Mouse (Mus musculus) stomach, embryonic 14.5 days (tissue): Measurements from ENCODE around the gene Cln3. TPM values are rescaled to one million over a fixed set of nuclear protein-coding genes. Genes with fewer than 3 reads are reported as not detected.

Source experiments
- ATAC-seq: fragments of 200-750 bp; cut with Nextera tagmentation; 2 replicates; pipeline ENCODE4 v1.8.0; 2017; ENCODE audit warnings: low read depth, moderate TSS enrichment; ENCODE audit not compliant: insufficient number of reproducible peaks, insufficient read depth, low FRiP score
- H3K27ac ChIP-seq: fragments of 300-500 bp; sonication (generic); 2 replicates; pipeline ENCODE4 v1.5.1; 2014; ENCODE audit warnings: mild to moderate bottlenecking, low read length, moderate library complexity, mixed read lengths
- H3K27me3 ChIP-seq: fragments of 300-500 bp; sonication (generic); 2 replicates; pipeline ENCODE4 v1.6.1; 2014; ENCODE audit warnings: low read length, control low read depth, mixed read lengths; ENCODE audit not compliant: control insufficient read depth, insufficient read depth
- H3K36me3 ChIP-seq: fragments of 300-500 bp; sonication (generic); 2 replicates; pipeline ENCODE4 v1.6.1; 2014; ENCODE audit warnings: mild to moderate bottlenecking, control low read depth, low read length, moderate library complexity, mixed read lengths; ENCODE audit not compliant: control insufficient read depth, insufficient read depth
- H3K4me1 ChIP-seq: fragments of 300-500 bp; sonication (generic); 2 replicates; pipeline ENCODE4 v1.6.1; 2014; ENCODE audit warnings: low read length, control low read depth, mixed read lengths; ENCODE audit not compliant: control insufficient read depth, insufficient read depth
- H3K4me2 ChIP-seq: fragments of 300-500 bp; sonication (generic); replicated peaks from 2 replicates; pipeline ENCODE4 v1.6.1; 2014; ENCODE audit warnings: low read depth, low read length, control low read depth
- H3K4me3 ChIP-seq: fragments of 300-500 bp; sonication (generic); 2 replicates; pipeline ENCODE4 v1.5.1; 2014; ENCODE audit warnings: low read depth, low read length, control low read depth
- H3K9ac ChIP-seq: fragments of 300-500 bp; sonication (generic); replicated peaks from 2 replicates; pipeline ENCODE4 v1.6.1; 2014; ENCODE audit warnings: low read depth, mild to moderate bottlenecking, control low read depth, low read length, moderate library complexity, mixed read lengths
- H3K9me3 ChIP-seq: fragments of 300-500 bp; sonication (generic); 2 replicates; pipeline ENCODE4 v1.6.1; 2016; ENCODE audit warnings: low read depth, low read length, control low read depth; ENCODE audit not compliant: control insufficient read depth
- WGBS: fragments of 180-500 bp; shearing (Covaris S2); extraction: QIAGEN DNeasy Blood & Tissue Kit; methylation state at CpG from one replicate; pipeline ENCODE4 v1.1.7; 2014; 5-methylcytosine and 5-hydroxymethylcytosine counted together
- polyA plus RNA-seq: library from polyadenylated mRNA; unstranded; fragments of >200 nt; fragmentation: Nextera tagmentation; extraction: Ambion mirVana; gene quantifications from 2 replicates; pipeline ENCODE4 v1.2.1, GENCODE M21; 2014

Gene Cln3
- polyA plus RNA-seq, 1 experiment from 2014 or later, result 27.2 TPM

DNA sequence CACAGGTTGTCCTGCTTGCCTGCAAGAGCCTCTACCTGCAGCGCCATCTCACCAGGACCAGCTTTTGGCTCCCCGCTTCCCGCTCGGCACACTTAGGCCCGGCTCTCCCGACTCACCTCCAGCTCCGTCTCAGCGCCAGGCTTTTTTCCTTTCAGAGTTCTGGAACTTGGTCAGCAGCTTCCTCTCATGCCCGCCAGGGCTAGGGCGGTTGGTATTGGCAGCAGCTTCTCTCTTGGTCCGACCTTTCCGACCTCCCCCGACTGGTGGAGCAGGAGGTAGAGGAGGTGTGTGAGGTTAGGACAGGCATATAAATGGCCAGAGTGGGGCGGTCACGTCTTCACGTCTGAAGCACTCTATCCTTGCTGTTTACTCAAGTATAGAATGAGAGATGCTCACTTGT lies 39.2 kb upstream of the Cln3 start:
- Histone ChIP-seq H3K9me3 (no peaks in the 10 kb centered on the region), H3K36me3 (no peaks in the 10 kb centered on the region), H3K4me2 (no peak overlapping the region), H3K4me1 (no peaks in the 10 kb centered on the region), H3K27ac (no peak overlapping the region), H3K27me3 (no peaks in the 10 kb centered on the region), H3K9ac (no peak overlapping the region), H3K4me3 (no peak overlapping the region)
- 64% methylated on average over 16 of the region's 16 CpGs for WGBS
- no peak for ATAC-seq

DNA sequence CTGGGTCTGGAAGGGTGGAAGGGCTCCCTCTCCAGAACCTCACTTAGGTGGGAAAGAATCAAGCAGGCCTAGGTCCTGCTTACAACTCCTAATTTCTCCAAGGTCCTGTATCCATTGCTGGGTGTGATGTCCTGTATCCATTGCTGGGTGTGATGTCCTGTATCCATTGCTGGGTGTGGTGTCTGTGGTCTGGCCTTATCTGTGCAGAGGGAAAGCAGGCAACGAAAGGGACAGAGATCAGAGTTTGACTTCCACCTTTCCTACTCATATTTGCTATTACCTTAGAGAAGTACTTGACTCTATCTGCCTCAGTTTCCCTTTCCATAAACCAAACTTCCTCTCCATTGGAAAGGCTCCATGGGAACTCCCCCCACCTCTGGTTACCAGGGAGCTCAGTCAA lies 37.8 kb upstream of the Cln3 start:
- H3K36me3 ChIP-seq, result no peaks in the 10 kb centered on the region
- H3K9me3 ChIP-seq, result no peaks in the 10 kb centered on the region
- ATAC-seq, result no peak
- 82% methylated on average over 1 of the region's 1 CpGs for WGBS
- H3K9ac ChIP-seq, result no peak overlapping the region
- H3K4me2 ChIP-seq, result no peak overlapping the region
- H3K4me1 ChIP-seq, result no peaks in the 10 kb centered on the region
- no peak overlapping the region for H3K4me3 ChIP-seq
- no peak overlapping the region for H3K27ac ChIP-seq
- no peaks in the 10 kb centered on the region for H3K27me3 ChIP-seq

DNA sequence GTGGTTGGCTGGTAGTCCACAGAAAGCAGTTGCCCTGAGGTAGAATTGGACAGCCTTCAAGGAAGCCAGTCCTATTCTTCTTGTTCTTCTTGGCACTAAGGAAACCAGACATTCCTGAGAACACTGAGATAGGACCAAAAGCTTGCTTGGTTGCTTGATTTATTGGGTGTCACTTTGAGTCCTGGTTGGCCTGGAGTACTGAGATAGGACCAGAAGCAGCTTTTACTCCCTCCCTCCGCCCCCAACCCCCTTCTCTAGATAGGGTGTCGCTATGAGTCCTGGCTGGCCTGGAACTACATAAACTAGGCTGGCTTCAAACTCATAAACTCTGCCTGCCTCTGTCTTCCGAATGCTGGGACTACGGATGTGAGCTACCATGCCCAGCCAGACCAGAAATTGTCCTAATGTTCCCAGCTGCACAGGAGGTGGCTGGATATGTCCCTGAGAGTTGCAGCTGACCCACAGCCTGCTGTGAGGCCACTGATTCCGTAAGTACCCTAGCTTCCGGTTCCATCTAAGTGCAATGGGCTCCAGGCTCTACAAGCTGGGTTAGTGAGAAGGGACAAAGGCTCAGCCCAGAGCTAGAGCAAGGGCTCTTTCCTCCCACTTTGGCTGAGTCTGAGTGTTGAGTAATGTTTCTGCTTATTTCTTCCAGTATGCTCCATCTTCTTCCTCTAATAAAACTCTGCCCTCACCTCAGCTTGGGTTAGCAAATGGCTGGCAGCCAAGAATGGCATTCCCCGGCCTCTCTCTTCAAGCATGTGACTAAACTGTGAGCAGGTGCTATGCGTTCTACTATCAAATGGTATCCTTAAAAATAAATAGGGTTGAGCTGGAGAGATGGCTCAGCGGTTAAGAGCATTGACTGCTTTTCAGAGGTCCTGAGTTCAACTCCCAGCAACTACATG lies 36.1 kb upstream of the Cln3 start:
- no peaks in the 10 kb centered on the region for H3K27me3 ChIP-seq
- H3K9me3 ChIP-seq, result no peaks in the 10 kb centered on the region
- WGBS, result 66% methylated on average over 9 of the region's 9 CpGs
- no peak overlapping the region for H3K4me3 ChIP-seq
- no peak for ATAC-seq
- no peaks in the 10 kb centered on the region for H3K4me1 ChIP-seq
- H3K27ac ChIP-seq, result no peak overlapping the region
- H3K4me2 ChIP-seq, result no peak overlapping the region
- H3K9ac ChIP-seq, result no peak overlapping the region
- no peaks in the 10 kb centered on the region for H3K36me3 ChIP-seq

DNA sequence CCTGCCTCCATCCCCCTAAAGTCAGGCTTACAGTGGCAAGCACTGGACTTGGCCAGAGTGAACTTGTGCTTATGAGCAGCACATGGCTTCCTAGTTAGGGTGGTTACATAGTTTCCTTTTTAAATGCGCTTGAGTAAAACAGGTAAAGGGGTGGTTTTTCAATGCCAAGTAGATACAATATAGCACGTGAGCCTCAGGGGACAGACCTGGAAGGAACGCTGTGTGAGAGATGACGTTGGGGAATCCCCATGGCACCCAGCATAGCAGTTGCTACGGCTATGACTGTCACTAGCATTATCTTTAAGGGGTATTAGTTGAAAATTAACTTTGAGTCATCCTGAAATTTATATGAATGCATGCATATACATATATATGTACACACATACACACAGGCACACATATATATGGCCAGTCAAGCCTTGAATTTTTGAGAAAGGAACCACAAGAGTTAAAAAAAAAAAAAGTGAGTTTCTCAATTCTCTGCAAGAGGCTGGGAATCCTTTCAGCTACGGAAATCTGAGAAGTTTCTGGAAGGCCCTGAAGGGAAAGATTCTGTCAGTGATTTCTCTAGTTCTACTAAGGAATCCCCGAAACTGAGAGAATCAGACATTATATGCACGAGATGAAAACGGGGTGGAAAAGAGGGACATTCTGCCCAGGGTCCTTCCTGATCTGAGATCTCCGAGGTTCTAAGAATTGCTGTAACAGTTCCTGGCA lies 34.1 kb upstream of the Cln3 start:
- no peaks in the 10 kb centered on the region for H3K9me3 ChIP-seq
- 75% methylated on average over 10 of the region's 10 CpGs for WGBS
- H3K36me3 ChIP-seq, result no peaks in the 10 kb centered on the region
- no peak overlapping the region for H3K4me3 ChIP-seq
- no peak overlapping the region for H3K9ac ChIP-seq
- H3K27me3 ChIP-seq, result no peaks in the 10 kb centered on the region
- no peaks in the 10 kb centered on the region for H3K4me1 ChIP-seq
- no peak for ATAC-seq
- no peak overlapping the region for H3K4me2 ChIP-seq
- H3K27ac ChIP-seq, result no peak overlapping the region

DNA sequence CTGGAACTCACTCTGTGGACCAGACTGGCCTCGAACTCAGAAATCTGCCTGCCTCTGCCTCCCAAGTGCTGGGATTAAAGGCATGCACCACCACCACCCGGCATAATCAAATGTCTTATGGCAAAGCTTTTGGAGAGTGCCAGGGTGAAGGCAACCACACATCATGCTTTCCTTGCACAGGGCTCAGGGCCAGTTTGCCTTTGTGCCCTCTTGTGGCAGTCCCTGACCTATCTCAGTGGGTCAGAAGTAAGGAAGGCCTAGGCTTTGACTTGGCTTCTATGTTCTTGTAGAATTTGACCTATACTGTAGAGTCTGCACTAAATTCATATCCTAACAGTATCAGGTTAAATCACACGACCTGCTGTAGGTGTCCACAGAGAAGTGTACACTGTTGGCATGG lies 31.1 kb upstream of the Cln3 start:
- Histone ChIP-seq H3K27ac (no peak overlapping the region), H3K9ac (no peak overlapping the region), H3K4me2 (no peak overlapping the region), H3K27me3 (no peaks in the 10 kb centered on the region), H3K36me3 (no peaks in the 10 kb centered on the region), H3K9me3 (peaks cover 5% of the 10 kb centered on the region; the same call in 1 of the 2 replicates), H3K4me1 (no peaks in the 10 kb centered on the region), H3K4me3 (no peak overlapping the region)
- 62% methylated on average over 3 of the region's 3 CpGs for WGBS
- no peak for ATAC-seq

DNA sequence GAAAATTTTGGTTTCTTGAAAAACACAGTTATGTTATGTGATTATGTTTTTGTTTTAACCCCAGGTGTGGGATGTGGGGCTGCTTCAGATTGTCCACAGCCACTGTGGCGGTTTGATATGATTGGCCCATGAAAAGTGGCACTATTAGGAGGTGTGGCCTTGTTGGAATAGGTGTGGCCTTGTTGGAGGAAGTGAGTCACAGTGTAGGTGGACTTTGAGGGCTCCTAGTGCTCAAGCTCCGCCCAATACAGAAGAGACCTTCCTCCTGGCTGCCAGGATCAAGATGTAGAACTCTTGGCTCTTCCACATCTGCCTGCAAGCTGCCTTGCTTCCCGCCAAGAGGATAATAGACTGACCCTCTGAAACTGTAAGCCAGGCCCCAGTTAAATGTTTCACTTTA lies 27.1 kb upstream of the Cln3 start:
- no peak for ATAC-seq
- Histone ChIP-seq H3K4me2 (no peak overlapping the region), H3K4me1 (no peaks in the 10 kb centered on the region), H3K9ac (no peak overlapping the region), H3K27me3 (no peaks in the 10 kb centered on the region), H3K4me3 (no peak overlapping the region), H3K27ac (no peak overlapping the region), H3K36me3 (no peaks in the 10 kb centered on the region), H3K9me3 (peaks cover 5% of the 10 kb centered on the region; the same call in 1 of the 2 replicates)
- 80% methylated on average over 3 of the region's 3 CpGs for WGBS

DNA sequence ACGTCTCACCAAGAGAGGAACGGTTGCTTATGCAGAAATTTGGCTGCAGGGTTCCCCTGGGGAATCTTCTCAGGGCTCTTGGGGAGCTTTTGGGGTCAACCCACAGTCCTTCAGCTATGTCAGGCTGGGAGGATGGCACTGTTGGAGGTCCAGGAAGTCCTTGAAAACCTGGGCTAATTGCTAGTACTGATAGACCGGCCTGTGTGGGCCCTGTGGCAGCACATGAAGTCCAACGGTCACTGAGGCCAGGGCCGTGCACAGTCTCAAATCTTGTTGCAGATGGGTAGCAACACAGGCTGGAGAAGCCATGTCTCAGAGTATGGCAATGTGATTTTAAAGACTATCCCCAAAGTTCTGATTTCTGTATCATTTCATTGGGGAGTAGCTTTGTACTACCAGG lies 22.2 kb upstream of the Cln3 start:
- Histone ChIP-seq H3K27me3 (no peaks in the 10 kb centered on the region), H3K4me2 (no peak overlapping the region), H3K4me1 (no peaks in the 10 kb centered on the region), H3K9ac (no peak overlapping the region), H3K9me3 (no peaks in the 10 kb centered on the region; the same call in 1 of the 2 replicates), H3K36me3 (no peaks in the 10 kb centered on the region), H3K27ac (no peak overlapping the region), H3K4me3 (no peak overlapping the region)
- ATAC-seq, result no peak
- 85% methylated on average over 5 of the region's 5 CpGs for WGBS

DNA sequence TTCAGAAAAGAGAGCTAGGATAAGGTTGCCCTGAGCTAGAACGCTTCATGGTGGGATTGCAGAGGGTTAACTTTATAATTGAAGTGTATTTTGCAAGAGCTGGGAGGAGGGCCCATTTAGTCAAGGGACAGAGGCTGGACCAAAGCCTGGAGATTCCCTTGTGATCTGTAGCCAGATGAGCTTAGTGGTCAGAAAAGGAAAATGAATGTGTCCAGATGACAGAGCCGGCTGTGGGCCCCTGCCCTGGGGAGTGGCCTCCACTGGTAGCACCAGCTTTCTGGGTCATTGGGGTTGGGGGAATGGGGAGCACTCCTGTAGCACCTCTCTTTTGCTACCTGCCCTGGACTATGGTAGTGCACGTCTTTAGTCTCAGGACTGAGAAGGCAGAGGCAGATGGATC lies 21.4 kb upstream of the Cln3 start:
- ATAC-seq, result no peak
- Histone ChIP-seq H3K36me3 (no peaks in the 10 kb centered on the region), H3K9me3 (no peaks in the 10 kb centered on the region), H3K4me1 (no peaks in the 10 kb centered on the region), H3K27me3 (no peaks in the 10 kb centered on the region), H3K4me2 (no peak overlapping the region), H3K9ac (no peak overlapping the region), H3K4me3 (no peak overlapping the region), H3K27ac (no peak overlapping the region)
- 62% methylated on average over 3 of the region's 3 CpGs for WGBS
